In genomic region chr17:87473736-87474500, GRCm38 (mm10) we compare ENCODE assay signal across 9 mouse cellular contexts. TPM values are rescaled to one million over a fixed set of nuclear protein-coding genes. Genes with fewer than 3 reads are reported as not detected.
DNase-seq lines count a peak whose midpoint lies in the region; ATAC-seq lines count a peak whose summit lies in the region.
"Had no signal": no experiment of that assay in that cellular context is flagged by ENCODE, and none has a peak within 500 bp of the region (broad histone marks: within the 10 kb centered on the region; RNA-seq: fewer than 3 reads in every experiment).

No protein-coding gene starts in this region.

- H3K4me2 ChIP-seq in hindbrain, embryonic 16.5 days (ENCODE audit: low read length) = peak overlapping the region; percentile 54

- H3K36me3 ChIP-seq in hindbrain, embryonic 16.5 days (ENCODE audit: control insufficient read depth, insufficient read depth, low read length) = no peaks in the 10 kb centered on the region

- WGBS in hindbrain, embryonic 16.5 days = 1% methylated on average over 23 of the region's 23 CpGs

- peaks cover 24% of the 10 kb centered on the region for H3K4me1 ChIP-seq in hindbrain, embryonic 16.5 days (ENCODE audit: control insufficient read depth, insufficient read depth, low read depth, low read length)

- intact Hi-C loops in gastrocnemius, postnatal 36 days (cut with DNase I) = no loop called here
- intact Hi-C loops in left cerebral cortex, postnatal 25 days (cut with DNase I) = loop anchor here (2.0 kb wide), 3 partner anchors 13 to 49 kb away; partner anchors contain the start of gene Calm2

- H3K27ac ChIP-seq in hindbrain, embryonic 16.5 days (ENCODE audit: low read depth, low read length) = peak overlapping the region; percentile 48

- H3K27me3 ChIP-seq in hindbrain, embryonic 16.5 days (replicated peaks; ENCODE audit: control insufficient read depth, insufficient read depth, low read length) = no peaks in the 10 kb centered on the region

- peak; percentile 70 for ATAC-seq in hindbrain, embryonic 16.5 days
- peak; percentile 85 for ATAC-seq in megakaryocyte, adult 5-6 weeks (ENCODE audit: poor library complexity, severe bottlenecking)

- H3K4me3 ChIP-seq in hindbrain, embryonic 16.5 days (ENCODE audit: low read length) = peak overlapping the region; percentile 20

- H3K9me3 ChIP-seq in hindbrain, embryonic 16.5 days (ENCODE audit: control insufficient read depth, low read length) = no peaks in the 10 kb centered on the region

- H3K9ac ChIP-seq in hindbrain, embryonic 16.5 days (ENCODE audit: low read depth, low read length) = peak overlapping the region; percentile 51

- DNase-seq in gastrocnemius, adult 18-20 months (ENCODE audit: low spot score) = peak; percentile 27
- no peak for DNase-seq in gastrocnemius, postnatal 36 days
- DNase-seq in cerebellum, postnatal 10 days = peak; percentile 72 to 83
- DNase-seq in frontal cortex, postnatal 14 days (ENCODE audit: low spot score in 2 of 2) = peak; percentile 40 to 43
- DNase-seq in left cerebral cortex, postnatal 25 days (ENCODE audit: low spot score in 2 of 2) = peak; percentile 60 to 77
- peak; percentile 78 to 82 for DNase-seq in right cerebral cortex, postnatal 10 days (ENCODE audit: low spot score in 2 of 2)

RNA-seq across cellular contexts. Expression of gene Calm2, which starts 27.2 kb away (rescaled TPM):
- 100 to 1,000 TPM; 180 to 209 TPM for total RNA-seq in gastrocnemius, adult 18-20 months (2021)
- 100 to 1,000 TPM; 131 to 155 TPM for total RNA-seq in gastrocnemius, postnatal 36 days (2021)
- 2,782 and 3,155 TPM in 2 replicates for polyA plus RNA-seq in hindbrain, embryonic 16.5 days (2015; fragmentation: Nextera tagmentation; extraction: Ambion mirVana)
- 1,000 to 10,000 TPM; 2,216 to 2,449 TPM for total RNA-seq in left cerebral cortex, postnatal 25 days (2021)
- total RNA-seq in megakaryocyte, adult 5-6 weeks (2015) = 594 and 654 TPM in 2 replicates
- 1,417 and 1,603 TPM in 2 replicates for total RNA-seq in megakaryocyte, adult 5-6 weeks (2017)

RNA-seq across cellular contexts. Expression of gene Stpg4, which starts 46.4 kb away (rescaled TPM):
- total RNA-seq in gastrocnemius, adult 18-20 months (2021) = not detected
- not detected for total RNA-seq in gastrocnemius, postnatal 36 days (2021)
- 0.19 TPM in 1 of 2 replicates, not detected in the other for polyA plus RNA-seq in hindbrain, embryonic 16.5 days (2015; fragmentation: Nextera tagmentation; extraction: Ambion mirVana)
- under 1 TPM in 1 of 2 experiments, not detected in 1; 0.62 TPM for total RNA-seq in left cerebral cortex, postnatal 25 days (2021)
- total RNA-seq in megakaryocyte, adult 5-6 weeks (2015) = not detected in 2 replicates
- not detected in 2 replicates for total RNA-seq in megakaryocyte, adult 5-6 weeks (2017)
- polyA plus RNA-seq: large intestine, adult 2 months had no signal

Comparison
In these comparisons a context has a peak if more than half of its experiments do, and no peak if none do; other contexts are left out.
1. DNase-seq: peak in gastrocnemius, adult 18-20 months (single experiment), cerebellum, postnatal 10 days (2 of 2), frontal cortex, postnatal 14 days (2 of 2), left cerebral cortex, postnatal 25 days (2 of 2) and right cerebral cortex, postnatal 10 days (2 of 2); none in gastrocnemius, postnatal 36 days (0 of 2).